Mouse (Mus musculus) ES-E14 (cell line): ENCODE results near the gene Lrrc51.

Experiments used
- HCFC1 ChIP-seq: IDR thresholded peaks from 2 replicates; pipeline ENCODE4 v1.6.1; 2012; ENCODE audit warnings: low read length, inconsistent platforms, borderline replicate concordance; ENCODE audit not compliant: insufficient read depth
- ZC3H11A ChIP-seq: IDR thresholded peaks from 2 replicates; pipeline ENCODE4 v1.6.1; 2012; ENCODE audit warnings: low read depth, mild to moderate bottlenecking, inconsistent platforms, low read length, borderline replicate concordance
- ZNF384 ChIP-seq: IDR thresholded peaks from 2 replicates; pipeline ENCODE4 v1.6.1; 2012; ENCODE audit warnings: low read depth, low read length, inconsistent platforms

DNA sequence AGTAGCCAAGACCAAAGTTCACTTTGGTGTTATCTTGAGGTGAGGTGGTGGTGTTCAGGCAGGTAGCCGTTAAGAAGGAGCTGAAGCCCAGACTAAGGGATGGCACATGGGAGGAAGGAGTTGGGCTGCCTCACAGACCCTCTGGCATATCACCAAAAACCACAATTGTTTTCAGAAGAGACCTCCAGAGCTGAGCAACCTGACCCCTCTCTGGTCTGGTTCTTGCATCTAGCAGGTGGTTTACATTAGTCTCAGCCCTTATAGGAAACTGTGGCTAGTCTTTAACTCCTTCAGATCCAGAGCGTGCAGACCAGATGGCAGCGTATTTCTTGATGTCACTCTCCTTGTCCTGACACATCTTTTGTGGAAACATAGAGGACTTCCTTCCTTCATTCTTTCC lies 40.0 kb upstream of the Lrrc51 start:
- TF ChIP-seq HCFC1 (no peak), ZC3H11A (no peak), ZNF384 (no peak)
